Mouse (Mus musculus): ENCODE measurements around the gene Wdfy4. TPM values are rescaled to one million over a fixed set of nuclear protein-coding genes. Genes with fewer than 3 reads are reported as not detected.
A peak's percentile ranks its signal among the peaks of the same experiment; 100 is the strongest.

Gene Wdfy4
- total RNA-seq, 2 experiments from 2014 or later: 2.1 to 2.6 TPM

DNA sequence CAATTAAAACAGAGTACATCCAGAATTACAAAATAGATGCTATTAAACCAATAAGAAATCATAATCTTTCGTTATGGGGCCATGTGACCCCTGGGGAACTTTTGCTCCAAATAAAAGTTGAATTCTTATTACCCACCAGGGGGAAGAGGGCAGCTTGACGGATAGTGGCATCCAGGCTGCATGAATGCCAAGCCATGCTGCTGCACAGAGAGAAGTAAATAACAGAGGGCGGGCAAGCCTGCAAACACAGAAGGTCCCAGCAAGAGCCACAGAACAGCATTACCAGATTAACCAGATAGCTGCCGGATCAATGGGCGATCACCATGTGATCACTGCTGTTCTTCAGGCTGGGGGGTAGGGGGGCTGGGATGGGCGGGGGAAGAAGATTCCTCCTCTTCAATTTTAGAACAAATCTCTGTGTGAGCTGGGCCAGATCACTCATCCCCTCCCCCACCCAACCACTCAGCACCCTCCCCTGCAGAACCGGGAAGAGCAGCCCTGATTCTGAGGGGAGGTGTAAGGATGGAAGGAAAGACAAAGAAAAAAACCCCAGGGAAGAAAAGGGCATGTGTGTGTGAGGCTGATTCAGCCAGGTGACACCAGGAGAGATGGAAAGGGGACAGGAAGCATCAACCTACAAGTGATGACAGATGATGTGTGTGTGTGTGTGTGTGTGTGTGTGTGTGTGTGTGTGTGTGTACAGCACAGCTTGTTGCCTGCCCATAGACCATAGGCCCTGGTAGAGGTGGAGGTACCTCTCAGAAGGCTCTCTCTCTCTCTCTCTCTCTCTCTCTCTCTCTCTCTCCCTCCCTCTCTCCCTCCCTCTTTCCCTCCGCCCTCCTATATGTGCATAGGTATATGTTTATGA, 185.0 kb downstream of the Wdfy4 start:
- no peak for DNase-seq (ENCODE audit: low spot score in 2 of 2)
- intact Hi-C loops (cut with DNase I): no loop called here

DNA sequence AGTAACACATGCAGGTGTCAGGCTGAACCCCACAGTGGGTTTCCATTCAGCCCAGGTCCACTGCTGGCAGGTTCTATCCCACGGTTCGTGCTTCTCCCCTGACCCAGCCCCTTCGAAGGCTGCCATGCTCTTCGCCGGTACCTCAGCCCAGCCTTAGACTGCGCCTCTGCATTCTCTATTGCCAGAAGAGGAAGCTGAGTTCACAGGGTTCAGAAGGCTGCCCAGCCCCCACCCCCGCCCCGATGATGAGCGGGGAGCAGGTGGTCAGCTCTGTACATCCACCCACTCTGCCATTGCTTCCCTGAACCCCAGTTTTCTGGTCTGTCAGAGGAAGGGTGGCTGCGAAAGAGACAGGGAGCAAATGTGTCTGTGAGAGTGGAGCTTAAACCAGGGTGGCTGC, 185.8 kb downstream of the Wdfy4 start:
- intact Hi-C loops (cut with DNase I): no loop called here
- DNase-seq (ENCODE audit: low spot score in 2 of 2): no peak

DNA sequence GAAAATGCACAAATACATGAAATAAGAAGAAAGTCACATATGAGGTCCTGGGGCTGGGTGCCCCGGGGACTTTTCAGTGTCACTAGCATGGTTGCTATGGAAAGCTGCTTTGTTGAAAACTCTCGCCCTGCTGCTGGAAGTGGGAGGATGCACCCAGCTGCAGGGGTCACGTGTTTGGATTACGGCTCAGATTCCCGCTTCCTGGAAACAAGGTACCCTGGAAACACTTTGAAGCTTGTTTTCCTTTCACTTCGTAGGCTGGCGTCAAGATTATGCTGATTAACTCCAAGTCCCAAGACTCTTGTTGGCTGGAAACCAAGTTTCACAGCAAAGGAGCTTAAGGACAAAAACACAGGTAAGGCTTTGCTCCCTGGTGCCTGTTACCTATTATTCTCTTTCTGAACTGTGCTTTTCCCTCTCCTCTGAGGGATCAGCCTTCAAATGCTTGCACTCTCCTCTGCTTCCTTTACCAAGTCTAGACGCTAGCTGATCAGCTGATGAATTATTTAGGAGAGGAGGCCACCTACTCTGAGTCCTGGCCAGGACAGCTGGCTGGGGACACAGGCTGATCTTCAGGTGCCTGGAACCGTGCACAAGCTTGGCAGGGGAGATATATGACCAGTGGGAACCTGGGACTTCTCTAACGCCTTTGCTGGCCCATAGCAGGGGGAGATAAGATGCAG, 190.2 kb downstream of the Wdfy4 start:
- DNase-seq (ENCODE audit: low spot score in 2 of 2): no peak
- intact Hi-C loops (cut with DNase I): no loop called here

DNA sequence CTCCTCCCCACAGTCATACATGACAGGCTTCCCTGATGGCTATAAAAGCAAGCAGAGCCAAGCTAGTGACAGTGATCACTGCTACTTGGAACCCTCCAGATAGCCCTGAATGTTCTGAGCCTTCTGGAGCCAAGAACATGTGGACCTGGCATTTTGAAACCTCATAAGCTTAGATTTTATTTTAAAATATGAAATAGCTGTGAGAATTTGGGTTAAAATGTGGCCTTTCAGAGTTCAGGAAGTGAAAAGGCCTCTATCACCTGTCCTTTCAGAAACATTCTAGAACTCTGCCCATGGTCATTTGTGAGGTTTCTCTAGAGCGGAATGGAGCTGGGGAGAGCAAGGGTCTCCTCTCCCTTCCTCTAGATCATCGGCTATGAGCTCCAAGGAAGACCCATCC, 194.2 kb downstream of the Wdfy4 start, which contains the start of gene Lrrc18:
Lrrc18 (plus strand) TSS at position 301 of the 400 bp plus-strand sequence.
- intact Hi-C loops (cut with DNase I): no loop called here
- no peak for DNase-seq (ENCODE audit: low spot score in 2 of 2)

DNA sequence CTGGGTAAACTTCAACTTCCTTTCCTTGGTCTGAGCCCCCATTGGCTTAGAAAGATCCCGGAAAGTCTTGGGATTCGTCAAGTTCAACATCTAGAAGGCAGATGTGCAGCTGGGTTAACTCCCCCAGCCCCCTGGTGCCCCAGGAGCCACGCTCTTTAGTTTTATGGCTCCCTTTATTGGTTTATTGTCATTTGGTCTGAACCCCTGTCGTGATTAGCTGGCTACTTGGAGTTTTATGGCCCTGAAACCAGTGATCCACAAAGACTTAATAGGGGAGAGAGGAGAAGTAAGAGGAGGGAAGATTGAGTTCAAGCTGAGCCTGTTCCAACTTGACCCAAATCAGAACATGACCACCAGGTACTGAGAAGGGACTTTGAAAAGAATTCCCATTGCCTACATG, 198.6 kb downstream of the Wdfy4 start:
- DNase-seq (ENCODE audit: low spot score in 2 of 2): no peak
- intact Hi-C loops (cut with DNase I): no loop called here

DNA sequence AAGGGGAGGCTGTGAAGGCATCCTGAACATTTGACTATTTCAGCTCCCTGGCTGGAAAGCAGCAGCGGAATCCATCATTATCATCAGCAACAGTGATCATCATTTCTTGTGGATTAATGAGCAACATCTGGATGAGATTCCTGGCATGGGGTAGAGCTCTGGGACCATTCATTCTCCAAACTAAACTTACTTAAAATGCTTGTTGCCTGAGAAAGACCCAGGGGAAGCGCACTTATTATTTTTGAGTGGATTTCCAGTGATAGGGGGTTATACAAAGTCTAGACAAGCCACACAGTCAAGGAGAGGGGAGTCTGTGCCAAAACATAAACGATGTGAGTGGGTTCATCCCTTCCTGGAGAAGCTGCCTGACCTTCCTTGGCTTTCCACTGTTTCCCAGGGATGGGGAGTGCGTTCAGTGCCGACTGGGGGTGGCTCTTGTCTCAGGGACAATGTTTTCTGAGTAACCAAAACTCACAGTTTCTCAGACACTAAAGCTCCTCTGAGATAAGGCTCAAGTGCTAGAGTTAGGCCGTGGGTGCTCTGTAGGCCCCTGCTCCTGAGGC, 201.1 kb downstream of the Wdfy4 start:
- DNase-seq (ENCODE audit: low spot score in 2 of 2): no peak
- intact Hi-C loops (cut with DNase I): no loop called here

DNA sequence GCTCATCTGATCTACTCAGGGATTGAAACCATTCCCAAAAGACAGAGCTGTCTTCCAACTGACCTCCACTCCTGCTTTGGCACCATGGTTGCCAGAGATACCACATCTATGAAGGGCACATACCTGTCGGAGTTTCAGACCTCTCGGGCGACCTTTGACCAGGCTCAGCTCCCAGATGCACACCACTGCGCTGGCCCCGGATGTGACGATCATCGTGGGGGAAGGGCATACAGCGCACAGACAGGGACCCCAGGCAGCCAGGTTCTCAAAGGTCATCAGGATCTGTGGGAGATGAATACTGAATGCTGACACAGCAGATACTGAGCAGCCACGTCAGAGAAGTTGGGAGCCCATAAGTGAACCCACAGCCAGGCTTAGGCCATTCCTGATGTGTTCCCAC, 214.6 kb downstream of the Wdfy4 start:
- no peak for DNase-seq (ENCODE audit: low spot score in 2 of 2)
- intact Hi-C loops (cut with DNase I): no loop called here

DNA sequence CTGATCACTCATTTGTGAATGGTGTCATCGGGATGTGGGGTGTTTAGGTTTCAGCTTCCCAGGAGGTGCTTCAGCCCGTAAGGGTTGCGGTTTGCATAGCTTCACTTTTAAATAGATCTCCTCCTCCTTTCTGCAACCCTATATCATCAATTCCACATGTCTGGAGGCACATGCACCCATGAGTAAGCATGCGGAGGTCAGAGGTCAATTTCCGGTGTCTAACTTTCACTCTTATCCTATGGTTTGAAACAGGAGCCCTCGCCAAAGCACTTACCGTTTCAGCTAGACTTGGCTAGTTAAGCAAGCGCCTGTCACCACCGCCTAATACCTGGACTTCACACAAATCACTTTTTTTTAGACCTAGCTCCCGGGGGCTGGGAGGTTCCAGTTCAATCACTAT, 220.6 kb downstream of the Wdfy4 start:
- DNase-seq (ENCODE audit: low spot score in 2 of 2): no peak
- intact Hi-C loops (cut with DNase I): loop anchor here (5.0 to 10.0 kb wide), 3 partner anchors 192 to 357 kb away; no protein-coding TSS in a partner anchor

DNA sequence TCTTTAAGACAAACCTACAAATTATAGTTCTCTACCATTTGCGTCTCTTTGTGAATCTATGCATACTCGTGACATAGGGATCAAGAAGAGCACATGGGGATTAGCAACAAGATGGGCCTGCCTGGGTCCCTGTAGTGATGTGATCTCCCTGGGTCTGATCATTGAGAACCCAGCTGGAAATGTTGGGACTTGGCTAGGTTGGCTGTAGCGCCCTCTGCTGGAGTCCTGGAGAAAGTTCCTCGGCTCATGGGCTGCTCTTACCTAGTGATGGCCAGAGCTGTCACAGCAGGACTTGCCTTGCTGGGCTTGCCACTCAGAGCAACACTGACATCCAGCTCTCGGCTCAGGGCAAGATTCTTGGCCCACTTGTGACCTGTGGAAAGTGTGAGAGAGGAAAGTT, 224.8 kb downstream of the Wdfy4 start:
- intact Hi-C loops (cut with DNase I): loop anchor here (5.0 to 10.0 kb wide), 3 partner anchors 188 to 353 kb away; no protein-coding TSS in a partner anchor
- DNase-seq (ENCODE audit: low spot score in 2 of 2): peak; percentile 61 to 70

DNA sequence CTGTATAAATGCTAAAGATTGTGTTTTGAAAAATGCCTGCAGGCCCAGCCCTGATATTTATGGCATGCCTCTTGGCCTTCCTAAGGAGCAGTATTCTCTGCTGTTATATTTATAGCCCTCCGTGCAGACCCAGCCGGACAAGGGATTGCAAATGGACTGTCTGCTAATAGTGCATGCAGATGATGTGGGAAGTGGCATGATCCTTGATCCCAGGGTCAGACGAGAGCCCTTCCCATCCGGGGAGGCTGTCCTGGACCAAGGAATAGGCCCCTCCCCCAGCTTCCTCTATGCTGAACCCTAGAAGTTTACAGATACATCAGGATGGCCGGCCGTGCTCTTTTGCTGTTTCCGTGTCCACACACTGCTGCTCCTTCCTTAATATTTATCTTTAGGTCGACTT, 226.6 kb downstream of the Wdfy4 start:
- DNase-seq (ENCODE audit: low spot score in 2 of 2): no peak
- intact Hi-C loops (cut with DNase I): no loop called here

DNA sequence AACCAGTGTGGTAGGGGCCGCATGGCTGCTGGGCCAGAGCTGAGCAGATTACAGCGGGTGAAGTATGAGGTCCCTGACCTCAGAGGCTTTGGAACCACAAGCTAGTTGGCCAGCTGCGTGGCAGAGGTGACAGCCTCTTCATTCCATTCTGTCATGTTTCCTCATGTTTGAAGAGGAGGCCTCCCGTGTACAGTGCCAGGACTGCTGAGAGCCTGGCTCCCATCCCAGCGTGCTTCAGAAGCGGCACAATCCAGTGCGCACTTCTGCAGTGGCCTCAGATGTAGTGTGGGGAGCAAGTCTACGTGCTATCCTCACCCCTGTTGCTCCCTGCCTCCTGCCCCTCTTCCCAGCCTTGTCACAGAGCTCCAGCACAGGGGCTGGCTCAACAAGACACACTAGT, 228.8 kb downstream of the Wdfy4 start:
- no peak for DNase-seq (ENCODE audit: low spot score in 2 of 2)

DNA sequence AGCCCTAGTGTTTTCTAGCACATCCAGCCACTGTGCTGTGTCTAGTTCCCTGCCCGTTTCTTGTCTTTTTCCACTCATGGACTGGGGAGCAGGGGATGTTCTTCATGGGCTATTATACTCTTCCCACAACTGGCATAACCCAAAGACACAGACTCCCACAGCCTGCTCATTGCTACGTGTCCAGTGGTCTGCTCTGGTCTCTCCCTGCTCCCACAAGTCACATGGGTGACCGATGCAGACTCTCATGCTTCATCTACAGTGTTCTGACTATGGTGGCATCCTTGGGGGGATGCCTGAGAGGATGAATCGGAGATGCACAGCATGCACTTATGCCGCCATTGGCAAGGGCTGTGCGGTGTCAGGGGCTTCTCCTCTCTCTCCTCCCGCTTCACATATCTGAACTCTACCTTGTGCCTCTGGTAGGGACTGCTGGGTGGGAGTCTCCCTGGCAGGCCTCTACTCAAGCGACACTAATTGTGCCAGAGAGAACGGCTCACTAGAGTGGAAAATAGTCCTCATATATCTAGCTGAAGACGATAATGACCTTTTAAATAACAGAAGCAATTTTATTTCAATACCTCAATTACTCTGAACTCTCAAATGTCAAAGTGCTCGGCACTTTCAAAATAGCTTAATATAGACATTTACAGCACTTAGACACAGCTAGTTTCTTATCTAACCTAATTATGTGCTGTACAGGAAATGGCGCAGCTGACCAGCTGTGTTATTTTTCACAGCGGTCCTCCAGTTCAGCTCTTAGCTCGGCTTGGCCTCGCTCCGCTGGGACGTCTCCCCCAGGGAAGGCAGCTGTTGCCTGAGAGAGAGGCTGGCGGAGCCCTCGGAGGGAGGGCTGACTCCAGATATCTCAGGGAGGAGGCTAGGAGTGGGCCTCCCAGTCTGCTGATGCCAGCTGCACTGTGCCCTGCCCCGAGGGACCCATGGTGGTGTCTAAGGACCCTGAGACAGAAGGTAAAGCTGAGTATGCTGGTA, 234.7 kb downstream of the Wdfy4 start:
- intact Hi-C loops (cut with DNase I): no loop called here
- DNase-seq (ENCODE audit: low spot score in 2 of 2): peak in 1 of 2 experiments; percentile 10

More for the DNA sequence above, 228.8 kb downstream of the Wdfy4 start:
- intact Hi-C loops (cut with DNase I): no loop called here

DNA sequence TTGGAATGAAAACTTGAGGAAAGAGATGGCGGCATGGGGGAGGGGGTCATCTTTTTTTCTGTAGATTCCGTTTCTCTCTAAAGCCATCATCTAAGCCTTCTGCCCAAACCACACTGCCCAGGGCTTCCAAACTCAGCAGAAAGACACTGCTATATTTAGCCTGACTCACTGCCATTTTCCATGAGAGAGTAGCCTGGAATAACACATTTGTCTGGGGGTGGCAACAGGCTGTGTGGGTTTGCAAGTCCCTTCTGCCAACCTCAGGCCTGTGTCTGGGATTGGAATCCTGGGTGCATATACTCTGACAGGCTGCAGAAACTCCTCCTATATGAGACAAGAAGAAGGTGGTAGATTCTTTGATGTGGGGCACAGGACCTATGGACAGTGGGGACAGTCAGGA, 237.8 kb downstream of the Wdfy4 start:
- DNase-seq (ENCODE audit: low spot score in 2 of 2): peak; percentile 39 to 56
- intact Hi-C loops (cut with DNase I): no loop called here

DNA sequence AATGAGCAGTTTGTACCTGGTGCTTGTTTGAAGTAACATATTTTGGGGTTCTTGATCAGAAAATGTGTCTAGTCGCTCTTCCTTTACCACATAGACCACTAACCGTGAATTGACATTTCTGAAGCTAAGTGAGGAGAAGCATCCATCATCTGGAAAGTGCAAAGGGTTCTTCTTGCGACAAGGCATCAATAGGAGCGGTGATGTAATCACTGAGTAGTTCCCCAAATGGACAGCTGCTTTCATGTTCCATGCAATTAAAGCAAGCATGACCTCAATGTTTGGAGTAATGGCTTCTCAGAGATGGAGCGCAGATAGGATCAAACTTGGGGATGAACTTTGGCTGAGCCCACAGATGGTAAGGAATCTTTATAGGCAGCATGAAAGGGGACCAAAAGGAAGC, 246.1 kb downstream of the Wdfy4 start:
- DNase-seq (ENCODE audit: low spot score in 2 of 2): no peak
- intact Hi-C loops (cut with DNase I): no loop called here

DNA sequence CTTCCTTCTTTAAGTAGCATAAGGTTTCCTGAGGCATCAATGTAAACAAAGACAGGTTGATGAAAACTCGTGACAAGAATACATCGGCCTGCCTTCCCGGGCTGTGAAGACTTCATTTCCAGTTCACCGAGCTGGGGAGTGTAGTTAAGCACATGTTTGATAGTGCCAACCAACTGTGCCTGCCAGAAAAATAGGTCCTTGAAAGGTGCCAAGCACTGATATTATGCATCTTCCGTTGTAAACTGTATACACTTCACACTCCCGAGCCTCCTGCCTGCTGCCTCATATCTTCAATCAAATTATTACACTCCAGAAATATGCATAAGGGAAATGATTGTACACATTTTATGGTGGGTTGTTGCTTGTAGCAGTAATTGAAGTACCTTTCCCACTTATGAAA, 251.2 kb downstream of the Wdfy4 start:
- intact Hi-C loops (cut with DNase I): no loop called here
- DNase-seq (ENCODE audit: low spot score in 2 of 2): no peak

DNA sequence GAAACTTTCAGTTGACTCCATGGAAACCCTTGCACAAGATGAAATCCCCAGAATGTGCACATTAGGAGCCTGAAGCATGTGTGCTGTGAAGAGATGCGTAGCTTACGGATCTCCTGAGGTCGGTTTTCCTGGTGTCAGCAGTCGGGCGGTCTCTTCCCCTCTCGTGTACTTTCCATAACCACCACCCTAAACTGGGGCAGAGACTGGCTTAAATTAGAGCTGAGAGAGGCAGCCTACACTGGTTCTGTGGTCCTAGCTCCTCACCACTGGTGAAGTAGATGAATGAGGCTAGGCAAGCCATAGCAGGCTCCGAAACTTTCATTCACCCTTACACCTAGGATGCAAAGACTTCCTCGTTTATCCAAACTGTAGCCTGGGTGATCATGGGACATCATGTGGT, 253.1 kb downstream of the Wdfy4 start:
- intact Hi-C loops (cut with DNase I): no loop called here
- peak in 1 of 2 experiments; percentile 15 for DNase-seq (ENCODE audit: low spot score in 2 of 2)

DNA sequence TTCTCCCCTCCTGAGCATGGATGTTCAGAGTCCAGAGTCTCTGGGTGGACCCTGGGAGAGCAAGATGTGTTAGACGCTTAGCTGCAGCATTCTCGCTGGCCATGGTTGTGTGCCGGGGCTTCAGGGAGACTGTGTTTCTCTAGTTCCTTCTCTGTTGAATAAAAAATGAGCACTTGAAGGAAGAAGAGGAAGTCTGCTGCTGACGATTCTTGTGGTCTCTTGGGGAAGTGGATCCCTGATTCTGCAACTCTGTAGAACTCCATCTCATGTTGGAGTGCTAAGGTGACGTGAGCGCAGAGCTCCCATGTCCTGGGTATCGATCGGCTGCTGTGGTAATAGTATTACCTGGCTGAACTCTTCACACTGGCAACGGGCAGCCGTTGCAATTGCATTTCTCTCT, 253.6 kb downstream of the Wdfy4 start:
- intact Hi-C loops (cut with DNase I): no loop called here
- no peak for DNase-seq (ENCODE audit: low spot score in 2 of 2)

DNA sequence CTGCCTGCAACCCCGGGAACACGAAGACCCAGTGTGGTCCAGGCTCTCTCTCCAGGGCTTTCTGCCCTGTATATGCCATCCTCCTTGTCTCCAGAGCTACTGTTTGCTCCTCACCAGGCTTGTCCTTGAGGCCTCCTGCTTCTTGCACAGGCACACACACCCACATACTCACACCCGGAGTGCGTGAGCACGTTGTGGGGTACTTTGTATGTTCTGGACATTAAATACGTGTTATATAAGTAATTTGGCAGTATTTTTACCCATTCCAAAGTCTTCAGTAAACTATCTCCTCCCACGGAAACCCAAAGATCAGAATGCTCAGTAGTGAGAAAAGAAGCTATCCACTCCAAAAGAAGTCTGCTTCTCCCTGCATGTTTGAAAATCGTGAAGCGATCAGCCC, 261.4 kb downstream of the Wdfy4 start:
- intact Hi-C loops (cut with DNase I): no loop called here
- DNase-seq (ENCODE audit: low spot score in 2 of 2): peak; percentile 41 to 52

DNA sequence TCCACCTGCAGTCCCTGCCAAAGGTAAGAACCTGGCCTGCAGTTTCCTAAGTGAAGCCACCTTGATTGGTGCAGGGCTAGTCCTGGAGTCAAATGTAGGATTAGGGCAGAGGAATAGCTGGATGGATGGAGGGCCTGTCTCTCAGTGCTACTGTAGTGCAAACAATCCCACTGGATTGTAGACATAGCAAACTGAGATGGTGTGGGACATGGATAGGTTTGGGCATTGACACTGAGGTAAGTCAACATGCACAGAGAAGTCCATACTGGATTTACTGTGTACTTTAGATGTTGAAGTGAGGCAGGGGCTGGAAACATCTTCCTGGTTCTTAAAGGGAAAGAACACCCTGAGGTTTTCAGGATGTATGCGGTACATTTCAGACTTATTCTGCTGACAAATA, 267.4 kb downstream of the Wdfy4 start:
- intact Hi-C loops (cut with DNase I): no loop called here
- DNase-seq (ENCODE audit: low spot score in 2 of 2): no peak
